In the genomic region with DNA sequence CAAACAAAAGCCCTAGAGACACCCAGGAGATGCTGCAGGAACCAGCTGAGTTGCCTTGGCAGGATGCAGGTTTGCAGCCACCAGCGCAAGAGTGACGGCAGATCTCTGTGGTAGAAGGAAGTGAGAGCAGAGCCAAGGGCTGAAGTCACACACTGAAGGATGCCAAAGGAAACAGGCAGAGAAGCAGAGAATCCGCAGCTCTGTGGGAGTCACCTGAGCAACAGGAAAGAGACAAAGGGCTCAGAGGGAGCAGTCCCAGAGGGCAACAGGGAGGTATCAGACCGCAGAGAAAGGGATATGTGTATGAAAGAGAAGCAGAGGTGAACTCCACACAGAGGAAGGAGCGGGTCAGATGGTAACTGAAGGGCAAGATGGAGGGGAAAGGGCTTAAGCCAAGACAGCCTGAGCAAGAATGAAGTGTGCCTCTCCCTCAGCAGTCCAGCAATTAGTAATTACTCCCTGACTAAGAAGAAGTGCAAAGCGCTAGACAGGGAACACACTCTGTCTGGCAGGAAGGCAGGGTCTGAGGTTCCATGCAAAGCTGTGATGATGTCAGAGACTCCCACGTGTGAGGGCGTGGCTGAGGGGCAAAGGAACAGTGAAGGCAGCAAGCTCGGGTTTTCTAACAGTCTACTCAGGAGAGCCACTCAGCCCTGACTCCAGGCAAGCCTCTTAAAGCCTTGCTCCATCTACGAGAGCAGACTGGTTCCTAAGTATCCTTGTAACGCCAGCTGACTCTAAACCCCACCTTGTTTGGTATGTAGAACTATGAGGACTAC, we compare ENCODE assay signal across 8 mouse cellular contexts.
DNase-seq lines count a peak whose midpoint lies in the region; ATAC-seq lines count a peak whose summit lies in the region.

No protein-coding gene starts in this region.

- H3K27me3 ChIP-seq in intestine, embryonic 14.5 days (replicated peaks; ENCODE audit: control insufficient read depth, insufficient read depth, low read length) = no peaks in the 10 kb centered on the region

- H3K9me3 ChIP-seq in intestine, embryonic 14.5 days (ENCODE audit: control insufficient read depth, low read length) = peaks cover 4% of the 10 kb centered on the region; the same call in 1 of the 2 replicates

- DNase-seq in ovary, postnatal 14 days (ENCODE audit: low spot score) = peak; percentile 46
- no peak for DNase-seq in ovary, postnatal 10 days (ENCODE audit: low spot score)
- DNase-seq in cerebellum, postnatal 14 days = peak; percentile 63 to 68
- peak; percentile 47 for DNase-seq in gastrocnemius, postnatal 25 days
- peak; percentile 64 for DNase-seq in intestine, embryonic 14.5 days (ENCODE audit: low spot score)
- DNase-seq in lung, adult 18-20 months = peak; percentile 72 to 83
- DNase-seq in frontal cortex, postnatal 36 days (ENCODE audit: low spot score in 2 of 2) = no peak

- H3K9ac ChIP-seq in intestine, embryonic 14.5 days (ENCODE audit: low read length) = no peak overlapping the region

- H3K4me1 ChIP-seq in intestine, embryonic 14.5 days (replicated peaks; ENCODE audit: control insufficient read depth, insufficient read depth, low read length) = 0 out of 2 replicates have a peak, but pooled peaks cover 3% of the 10 kb centered on the region

- no peak; the same call in 1 of the 2 replicates for ATAC-seq in intestine, embryonic 14.5 days (replicated peaks; ENCODE audit: low FRiP score, low TSS enrichment, low read depth)
- ATAC-seq in neutrophil, adult 5-6 weeks (ENCODE audit: extremely low read depth, insufficient number of reproducible peaks, low FRiP score, poor library complexity, severe bottlenecking) = peak; percentile 60

- H3K4me2 ChIP-seq in intestine, embryonic 14.5 days (ENCODE audit: low read length) = no peak overlapping the region

- peaks cover 19% of the 10 kb centered on the region for H3K36me3 ChIP-seq in intestine, embryonic 14.5 days (ENCODE audit: control insufficient read depth, insufficient read depth, low read length)

- 33% methylated on average over 11 of the region's 11 CpGs for WGBS in intestine, embryonic 14.5 days

- H3K27ac ChIP-seq in intestine, embryonic 14.5 days (ENCODE audit: low read depth) = no peak overlapping the region

- H3K4me3 ChIP-seq in intestine, embryonic 14.5 days (ENCODE audit: low read depth, low read length) = no peak overlapping the region

Comparison
In these comparisons a context has a peak if more than half of its experiments do, and no peak if none do; other contexts are left out.
1. DNase-seq: peak in ovary, postnatal 14 days (single experiment), cerebellum, postnatal 14 days (2 of 2), gastrocnemius, postnatal 25 days (single experiment), intestine, embryonic 14.5 days (single experiment) and lung, adult 18-20 months (2 of 2); none in ovary, postnatal 10 days (single experiment) and frontal cortex, postnatal 36 days (0 of 2).